Mouse (Mus musculus): ENCODE results near the gene Zmynd15.

GRCm38 (mm10) chr11:70432895-70433568, 26.2 kb upstream of the Zmynd15 start:
- no peak for TF ChIP-seq GATA1 (IDR thresholded peaks at IDR 0.05; ENCODE audit: low read length)
- no peak for TF ChIP-seq TAL1 (IDR thresholded peaks at IDR 0.05; ENCODE audit: low read length)
